Mouse (Mus musculus) G1E (cell line): ENCODE data around the gene Chd8.

Source experiments
- CTCF ChIP-seq: IDR thresholded peaks from 2 replicates; pipeline ENCODE4 v1.5.1; 2012; ENCODE audit warnings: low read depth, low read length, inconsistent platforms, mixed read lengths
- GATA1 ChIP-seq: IDR thresholded peaks from 2 replicates; pipeline ENCODE4 v1.6.1; 2012; ENCODE audit warnings: borderline replicate concordance, low read length, inconsistent platforms, mixed read lengths
- POLR2AphosphoS5 ChIP-seq: IDR thresholded peaks from 2 replicates; pipeline ENCODE4 v1.6.1; 2012; ENCODE audit warnings: low read depth, low read length, inconsistent platforms; ENCODE audit not compliant: insufficient replicate concordance
- TAL1 ChIP-seq: conservative IDR thresholded peaks from 2 replicates; pipeline ENCODE4 v1.6.1; 2012; ENCODE audit warnings: low read depth, low read length, inconsistent platforms, mixed read lengths

- peak; percentile 47 for TF ChIP-seq CTCF
- TF ChIP-seq GATA1 = no peak
- no peak for TF ChIP-seq TAL1
- TF ChIP-seq POLR2AphosphoS5 = no peak
Measured at GRCm38 (mm10) chr14:52257484-52258213, at the start of gene Chd8.
